Mouse (Mus musculus) T-helper 2 cell (primary cell): Measurements from ENCODE around the gene Uba3.

Experiments
- in situ Hi-C: fragments of 300-600 bp; cut with MboI, MseI; formaldehyde crosslinking; loops from one replicate; pipeline ENCODE4 v1.15.1; 2025; ENCODE audit warnings: high pct_unique_total_duplicates

The Uba3 gene

GRCm38 (mm10) chr6:97210962-97211601, 5.6 kb upstream of the Uba3 start:
- in situ Hi-C loops: loop anchor here (10.0 kb wide), 1 partner anchor 84 kb away; no protein-coding TSS in a partner anchor

DNA sequence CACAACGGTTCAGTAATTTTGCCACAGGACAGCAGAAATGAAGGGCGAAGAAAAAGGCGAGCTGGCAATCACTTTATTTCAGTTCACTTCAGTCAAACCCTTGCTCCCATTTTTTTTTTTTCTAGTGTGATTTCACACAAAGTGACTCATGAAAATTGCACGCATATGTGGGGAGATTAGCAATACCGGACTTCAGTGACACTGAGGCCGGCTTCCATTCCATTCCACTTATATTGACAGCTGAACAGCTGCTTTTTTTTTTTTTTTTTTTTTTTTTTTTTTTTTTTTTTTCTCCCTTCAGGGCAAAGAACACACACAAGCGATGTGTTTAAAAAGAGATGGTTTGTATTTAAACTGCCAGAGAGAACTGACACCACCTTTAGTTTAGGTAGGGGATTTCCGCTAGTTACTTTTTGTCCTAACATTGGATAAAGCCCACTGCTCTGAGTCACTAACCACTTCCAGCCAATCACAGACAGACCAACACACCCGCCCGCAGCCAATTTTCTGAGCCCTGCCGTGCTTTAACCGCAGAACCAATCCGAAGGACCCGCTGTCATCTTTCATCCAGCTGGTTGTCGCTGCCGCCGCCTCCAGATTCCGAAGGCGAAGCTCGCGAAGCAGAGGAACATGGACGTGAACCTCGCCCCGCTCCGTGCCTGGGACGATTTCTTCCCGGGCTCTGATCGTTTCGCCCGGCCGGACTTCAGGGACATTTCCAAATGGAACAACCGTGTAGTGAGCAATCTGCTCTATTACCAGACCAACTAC, 4.9 kb upstream of the Uba3 start, which contains the start of gene Arl6ip5:
Gene Arl6ip5 (plus strand): TSS at position 499 of the 771 bp plus-strand sequence.
- in situ Hi-C loops: loop anchor here (10.0 kb wide), 1 partner anchor 84 kb away; no protein-coding TSS in a partner anchor

DNA sequence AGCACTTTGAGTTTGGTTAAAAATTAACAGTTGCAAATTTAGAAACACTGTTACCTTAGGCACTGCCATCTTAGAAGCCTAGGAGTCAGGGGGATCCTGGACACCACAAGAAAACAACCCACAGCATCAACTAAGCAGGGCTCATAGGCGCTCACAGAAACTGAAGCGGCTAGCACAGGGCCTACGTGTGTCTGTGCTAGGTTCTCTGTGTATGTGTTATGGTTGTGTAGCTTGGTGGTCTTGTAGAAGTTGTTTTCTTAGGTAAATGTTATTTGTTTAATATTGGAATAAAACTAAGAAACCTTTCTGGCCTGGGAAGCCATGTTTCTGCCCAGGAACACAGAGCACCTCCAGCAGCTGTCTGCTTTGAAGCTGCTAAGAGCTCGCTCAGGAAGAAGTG, 4.3 kb upstream of the Uba3 start:
- in situ Hi-C loops: loop anchor here (5.0 to 10.0 kb wide), 2 partner anchors 85 to 103 kb away; no protein-coding TSS in a partner anchor

DNA sequence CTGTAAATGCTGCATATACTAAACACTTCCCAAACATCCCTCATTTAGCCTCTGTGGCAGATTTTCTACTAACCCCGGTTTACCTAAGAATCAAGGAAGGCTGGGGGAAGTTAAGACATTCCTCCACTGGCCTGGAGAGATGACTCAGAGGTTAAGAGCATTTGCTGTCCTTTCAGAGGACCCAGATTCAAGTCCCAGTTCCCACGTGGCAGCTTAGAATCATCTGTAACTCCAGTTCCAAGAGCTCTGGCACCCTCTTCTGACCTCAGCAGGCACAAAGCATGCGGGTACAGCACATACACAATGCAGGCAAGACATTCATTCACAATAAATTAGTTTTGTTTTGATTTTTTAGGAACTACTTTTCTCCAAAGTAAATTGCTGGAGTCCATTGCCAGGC, 3.8 kb upstream of the Uba3 start:
- in situ Hi-C loops: loop anchor here (5.0 kb wide), 1 partner anchor 103 kb away; no protein-coding TSS in a partner anchor

GRCm38 (mm10) chr6:97208406-97208805, 3.0 kb upstream of the Uba3 start:
- in situ Hi-C loops: loop anchor here (5.0 kb wide), 1 partner anchor 104 kb away; no protein-coding TSS in a partner anchor

GRCm38 (mm10) chr6:97207085-97207484, 1.6 kb upstream of the Uba3 start:
- in situ Hi-C loops: loop anchor here (5.0 kb wide), 1 partner anchor 105 kb away; no protein-coding TSS in a partner anchor

DNA sequence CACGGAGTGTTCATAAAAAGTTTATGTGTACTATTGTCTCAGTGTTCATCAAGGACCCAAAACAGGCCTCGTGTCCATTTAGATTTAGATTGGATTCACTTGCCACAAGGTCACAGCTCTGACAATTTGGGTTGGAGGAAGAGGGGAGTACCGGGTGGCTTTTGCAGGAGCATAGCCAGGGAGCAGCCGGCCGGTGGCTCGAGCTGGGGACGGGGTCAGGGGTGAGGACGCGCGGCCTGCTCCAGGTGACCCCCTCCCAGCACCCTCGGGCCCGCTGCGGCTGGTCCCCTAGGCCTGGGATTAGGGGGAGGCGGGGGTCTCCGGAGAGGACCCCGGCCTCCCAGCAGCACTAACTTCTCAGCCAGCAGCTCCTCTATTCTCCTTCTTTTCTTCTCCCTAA, 495 bp downstream of the Uba3 start:
- in situ Hi-C loops: loop anchor here (5.0 kb wide), 1 partner anchor 107 kb away; no protein-coding TSS in a partner anchor

DNA sequence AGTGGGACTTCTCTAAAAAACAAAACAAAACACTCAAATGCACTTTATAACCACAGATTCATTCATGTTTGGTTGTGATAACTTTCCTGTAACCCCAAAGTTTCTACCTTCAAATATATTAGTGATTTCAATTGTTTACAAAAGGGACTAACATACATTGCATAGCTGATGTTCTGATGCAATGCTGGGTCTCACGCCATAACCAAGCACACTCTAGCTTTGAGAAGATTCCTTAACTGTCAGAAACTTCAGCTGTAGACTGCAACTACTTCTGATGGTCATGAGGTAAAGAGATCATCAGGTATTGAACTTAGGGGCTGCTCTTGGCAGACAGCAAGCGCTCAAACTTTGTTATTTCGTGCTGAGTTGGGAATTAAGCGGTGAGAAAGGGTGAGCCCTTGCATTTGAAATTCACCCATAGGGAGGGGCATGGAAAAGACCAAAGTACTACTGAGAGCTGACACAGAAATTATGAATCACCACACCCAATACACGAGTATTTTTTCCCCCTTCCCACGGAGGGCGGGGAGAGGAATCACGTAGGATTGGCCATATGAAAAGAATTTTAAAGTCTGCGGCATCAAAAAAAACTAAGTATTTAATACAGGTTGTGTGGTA, 1.1 kb downstream of the Uba3 start:
- in situ Hi-C loops: no loop called here

DNA sequence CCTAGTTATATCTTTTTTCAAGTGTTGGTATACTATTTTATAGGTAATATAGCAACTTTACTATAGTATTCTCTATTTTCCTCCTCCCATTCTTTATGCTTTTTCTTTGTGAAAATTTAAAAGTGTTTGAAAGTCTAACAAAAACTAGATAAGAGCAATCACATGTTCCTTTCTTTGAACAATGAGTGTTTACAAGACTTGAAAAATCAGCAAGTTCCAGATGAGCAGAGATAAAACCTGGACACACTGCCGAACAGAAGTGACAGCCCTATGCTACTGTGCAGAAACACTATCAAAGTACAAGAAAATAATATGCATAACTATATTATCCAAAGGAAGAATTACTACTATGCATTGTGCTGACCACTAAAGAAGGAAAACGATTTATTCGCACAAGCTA, 3.0 kb downstream of the Uba3 start:
- in situ Hi-C loops: no loop called here

DNA sequence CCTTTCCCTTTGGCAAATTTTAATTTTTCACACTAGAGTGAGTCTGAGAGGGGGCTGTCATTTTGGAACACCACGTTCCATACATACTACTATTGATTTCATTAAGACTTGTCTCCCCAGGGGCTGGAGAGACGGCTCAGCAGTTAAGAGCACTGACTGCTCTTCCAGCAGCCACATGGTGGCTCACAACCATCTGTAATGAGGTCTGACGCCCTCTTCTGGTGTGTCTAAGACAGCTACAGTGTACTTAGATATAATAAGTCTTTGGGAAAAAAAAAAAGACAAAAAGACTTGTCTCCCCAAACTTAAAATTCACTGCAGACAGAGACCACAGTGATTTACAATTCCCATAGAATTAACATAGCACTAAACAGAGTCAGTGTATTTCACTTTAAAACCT, 5.0 kb downstream of the Uba3 start:
- in situ Hi-C loops: no loop called here

DNA sequence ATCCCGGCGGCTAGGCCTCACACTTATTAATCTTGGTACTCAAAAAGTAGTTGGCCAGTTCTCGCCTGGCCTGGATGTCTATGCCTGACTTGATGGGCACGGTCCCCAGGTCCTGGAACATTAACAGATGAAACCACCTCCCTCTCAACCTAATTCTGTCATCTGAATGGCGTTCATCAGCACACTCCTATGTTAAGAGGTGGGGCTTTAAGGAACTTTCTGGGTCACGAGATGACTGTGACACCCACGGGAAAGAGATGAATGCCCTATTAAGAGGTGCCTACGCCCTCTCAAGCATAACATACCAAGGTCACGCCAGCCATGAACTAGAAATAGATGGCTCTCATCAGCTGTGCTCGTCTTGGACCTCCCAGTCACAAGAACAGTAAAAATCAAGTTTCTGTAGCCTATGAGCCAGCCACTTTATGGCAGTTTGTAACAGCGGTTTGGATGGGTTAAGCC, 26.0 kb downstream of the Uba3 start:
- in situ Hi-C loops: no loop called here

DNA sequence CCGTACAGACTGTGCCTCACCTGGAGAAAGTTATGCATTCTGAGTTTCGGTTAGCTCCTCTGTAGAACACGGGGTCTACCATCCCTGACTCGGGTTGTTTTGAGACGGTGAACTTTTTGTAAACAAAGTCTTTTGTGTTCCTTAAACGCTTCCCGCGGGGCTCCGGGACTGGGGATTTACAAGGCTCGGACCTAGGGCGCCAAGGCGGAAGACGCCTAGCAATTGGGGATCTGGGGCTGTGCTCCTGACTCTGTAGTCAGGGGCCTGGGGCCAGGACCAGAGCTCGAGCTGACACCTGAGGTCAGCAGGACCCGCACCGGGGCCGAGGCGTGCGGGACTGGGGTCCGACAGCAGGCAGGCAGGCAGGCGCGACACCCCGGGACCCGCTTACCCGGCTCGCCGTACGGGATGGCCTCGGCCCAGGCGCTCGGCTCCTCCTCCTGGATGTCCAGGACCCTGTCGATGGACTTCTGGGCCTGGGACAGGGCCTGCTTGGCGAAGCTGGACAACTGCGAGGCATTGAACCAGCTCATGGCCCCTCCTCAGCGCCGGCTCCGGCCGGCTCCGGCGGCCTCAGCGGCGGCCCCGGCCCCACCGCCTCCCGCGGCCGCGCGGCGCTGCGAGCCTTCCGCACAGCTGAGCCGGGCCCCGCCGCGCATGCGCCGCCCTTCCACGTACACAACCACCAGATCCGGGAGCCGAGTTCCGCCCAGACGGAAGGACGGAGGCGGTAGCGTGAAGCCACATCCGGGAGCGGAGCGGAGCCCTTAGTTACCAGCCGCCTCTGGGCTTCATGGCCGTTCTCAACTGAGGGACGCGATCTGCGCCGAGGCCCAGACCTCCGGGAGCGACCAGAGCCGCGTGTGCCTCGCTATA, 26.7 kb downstream of the Uba3 start, which contains the start of gene Tmf1:
Gene Tmf1 (minus strand): TSS at position 632 of the 876 bp plus-strand sequence.
- in situ Hi-C loops: no loop called here

DNA sequence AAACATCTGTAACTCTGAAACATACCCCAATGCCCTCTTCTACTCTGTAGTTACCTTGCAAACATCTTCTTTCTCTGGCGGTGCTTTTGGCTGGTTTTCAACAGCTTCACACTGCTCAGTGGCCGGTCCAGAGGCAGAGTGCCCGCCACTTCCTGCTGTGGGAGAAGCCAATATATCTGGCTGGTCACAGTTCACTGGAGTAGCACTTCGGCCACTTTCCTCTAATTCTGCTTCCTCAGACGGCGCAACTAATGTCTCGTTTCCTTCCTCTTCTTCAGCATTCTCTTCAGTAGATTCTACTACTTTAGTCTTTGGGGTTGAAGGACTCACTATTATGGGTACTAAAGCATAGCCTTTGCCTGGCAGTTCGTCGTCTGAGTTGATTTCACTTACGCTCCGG, 29.7 kb downstream of the Uba3 start:
- in situ Hi-C loops: no loop called here

- in situ Hi-C loops: no loop called here
These were observed 55.3 kb downstream of the Uba3 start for GRCm38 (mm10) chr6:97150156-97150555.

GRCm38 (mm10) chr6:97149721-97150120, 55.7 kb downstream of the Uba3 start:
- in situ Hi-C loops: no loop called here

GRCm38 (mm10) chr6:97148383-97149251, 56.8 kb downstream of the Uba3 start, which contains the start of gene Eogt:
Gene Eogt, minus strand, starts transcription at chr6:97149182.
- in situ Hi-C loops: no loop called here

GRCm38 (mm10) chr6:97147755-97148382, 57.6 kb downstream of the Uba3 start:
- in situ Hi-C loops: no loop called here

DNA sequence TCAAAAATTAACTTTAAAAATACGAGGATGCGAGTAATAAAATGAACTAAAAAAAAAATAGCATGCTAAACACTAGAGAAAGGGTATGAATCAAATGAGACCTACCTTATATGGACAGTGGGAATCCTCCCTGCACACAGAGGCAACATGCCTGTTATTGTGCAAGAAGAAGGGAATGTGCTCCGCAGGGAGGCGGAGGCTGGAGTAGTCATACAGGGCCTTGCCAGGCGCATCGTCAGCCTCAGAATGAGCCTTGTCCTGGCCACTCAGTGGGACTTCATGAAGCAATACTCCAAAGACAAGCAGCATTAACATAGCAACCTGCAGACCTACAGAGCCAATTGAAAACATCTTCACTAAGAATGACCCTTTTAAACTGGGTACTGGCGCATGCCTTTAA, 60.3 kb downstream of the Uba3 start:
- in situ Hi-C loops: no loop called here

GRCm38 (mm10) chr6:97144359-97144758, 61.1 kb downstream of the Uba3 start:
- in situ Hi-C loops: no loop called here
